Mouse (Mus musculus) small intestine, adult 2 months (tissue): ENCODE data around the gene Padi6. TPM values are rescaled to one million over a fixed set of nuclear protein-coding genes. Genes with fewer than 3 reads are reported as not detected.
A peak's percentile ranks its signal among the peaks of the same experiment; 100 is the strongest.

Experiments used
- H3K27ac ChIP-seq: fragments of 200-500 bp; 2 replicates; pipeline ENCODE4 v1.5.1; 2012; ENCODE audit warnings: low read depth, low read length, control low read depth, inconsistent platforms; ENCODE audit not compliant: insufficient read depth
- H3K27me3 ChIP-seq: fragments of 200-500 bp; 2 replicates; pipeline ENCODE4 v1.6.1; 2012; ENCODE audit warnings: mild to moderate bottlenecking, moderate library complexity, low read length, inconsistent platforms; ENCODE audit not compliant: control insufficient read depth, insufficient read depth
- H3K36me3 ChIP-seq: fragments of 200-500 bp; 2 replicates; pipeline ENCODE4 v1.6.1; 2012; ENCODE audit warnings: mild to moderate bottlenecking, low read length, control low read depth, inconsistent platforms; ENCODE audit not compliant: control insufficient read depth, insufficient read depth
- H3K4me1 ChIP-seq: fragments of 200-500 bp; 2 replicates; pipeline ENCODE4 v1.6.1; 2012; ENCODE audit warnings: low read length, inconsistent platforms, mixed read lengths; ENCODE audit not compliant: control insufficient read depth, insufficient read depth, insufficient read length
- H3K4me3 ChIP-seq: fragments of 200-500 bp; 2 replicates; pipeline ENCODE4 v1.5.1; 2012; ENCODE audit warnings: low read depth, mild to moderate bottlenecking, control low read depth, inconsistent platforms, low read length, moderate library complexity
- CTCF ChIP-seq: fragments of 200-500 bp; IDR thresholded peaks from 2 replicates; pipeline ENCODE4 v1.5.1; 2012; ENCODE audit warnings: low read depth, mild to moderate bottlenecking, control low read depth, inconsistent platforms, low read length, moderate library complexity, mixed read lengths; ENCODE audit not compliant: insufficient replicate concordance, insufficient read length; ENCODE audit errors: extremely low read depth
- POLR2A ChIP-seq: fragments of 200-500 bp; IDR thresholded peaks from 2 replicates; pipeline ENCODE4 v1.6.1; 2012; ENCODE audit warnings: low read depth, mild to moderate bottlenecking, control low read depth, inconsistent platforms, low read length, moderate library complexity
- WGBS: fragments of 180-500 bp; shearing (Covaris S2); methylation state at CpG from one replicate; pipeline ENCODE4 v1.1.7; 2018; 5-methylcytosine and 5-hydroxymethylcytosine counted together
- polyA plus RNA-seq: library from polyadenylated mRNA; depleted of rRNA; stranded (reverse); fragments of >200 nt; gene quantifications from 2 replicates; pipeline ENCODE4 v1.2.3, GENCODE M21; 2012

The Padi6 gene
- polyA plus RNA-seq, 1 experiment, result not detected

DNA sequence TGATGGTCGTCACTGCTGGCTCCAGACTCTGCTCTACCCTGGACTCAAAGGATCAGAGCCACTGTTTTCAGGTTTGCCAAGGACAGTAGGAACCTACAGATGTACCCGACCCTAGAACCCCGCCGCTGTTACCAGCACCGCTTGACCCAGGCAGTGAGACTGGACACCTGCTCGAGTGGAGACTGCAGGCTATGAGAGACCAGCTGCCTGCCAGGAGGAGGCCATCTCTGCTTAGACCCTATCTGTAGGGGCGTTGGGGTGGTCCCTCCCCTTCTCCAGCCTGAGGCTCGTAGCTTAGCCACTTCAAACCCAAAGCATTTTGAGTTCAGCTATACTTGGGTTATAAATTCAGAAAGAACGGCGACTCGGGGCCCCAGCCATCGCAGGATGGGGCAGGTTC lies 15.5 kb downstream of the Padi6 start:
- H3K27ac ChIP-seq, result no peak overlapping the region
- H3K4me1 ChIP-seq, result no peaks in the 10 kb centered on the region
- peaks cover 2% of the 10 kb centered on the region; the same call in 1 of the 2 replicates for H3K36me3 ChIP-seq
- H3K4me3 ChIP-seq, result no peak overlapping the region
- WGBS, result 86% methylated on average over 12 of the region's 12 CpGs
- no peaks in the 10 kb centered on the region for H3K27me3 ChIP-seq
- TF ChIP-seq CTCF, result no peak
- no peak for TF ChIP-seq POLR2A

DNA sequence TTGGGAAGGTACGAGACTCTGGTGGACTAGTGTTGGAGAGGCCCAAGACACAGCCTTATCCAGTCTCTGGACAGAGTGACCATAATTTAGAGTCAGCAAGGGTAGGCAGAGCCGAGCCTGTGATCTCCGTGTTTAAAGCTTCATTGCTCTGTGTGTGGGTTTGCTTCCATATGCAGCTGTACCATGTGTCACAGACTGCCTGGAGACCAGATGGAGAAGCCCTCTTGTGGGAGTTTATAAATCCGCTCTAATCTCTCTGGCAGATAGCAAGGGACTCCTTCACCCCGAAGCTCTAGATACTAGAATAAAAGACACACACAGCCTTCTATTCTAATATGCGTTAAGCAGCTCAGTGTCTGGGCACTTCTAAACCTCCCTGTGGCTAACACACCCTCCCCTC lies 17.7 kb downstream of the Padi6 start:
- H3K27me3 ChIP-seq, result no peaks in the 10 kb centered on the region
- no peak overlapping the region for H3K4me3 ChIP-seq
- H3K27ac ChIP-seq, result no peak overlapping the region
- peaks cover 19% of the 10 kb centered on the region for H3K36me3 ChIP-seq
- WGBS, result 68% methylated on average over 6 of the region's 6 CpGs
- TF ChIP-seq CTCF (no peak), POLR2A (no peak)
- no peaks in the 10 kb centered on the region for H3K4me1 ChIP-seq

DNA sequence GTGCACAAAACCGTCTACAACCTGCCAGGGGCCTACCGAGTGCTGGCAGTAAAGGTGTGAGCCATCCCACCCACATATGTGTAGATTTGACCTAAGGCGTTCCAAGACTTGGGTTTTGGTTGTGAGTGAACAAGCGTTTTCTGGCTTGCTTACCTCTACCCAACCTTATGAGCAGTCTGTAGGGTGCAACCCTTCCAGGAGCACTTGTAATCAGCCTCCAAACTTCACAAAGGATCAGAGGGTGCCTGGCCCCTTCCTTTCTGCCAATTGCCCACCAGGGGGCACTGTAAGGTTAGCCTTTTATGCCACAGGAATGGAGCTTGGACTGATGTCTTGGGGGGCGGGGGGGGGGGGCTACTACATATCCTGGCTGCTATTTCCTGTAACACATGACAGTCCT lies 18.6 kb downstream of the Padi6 start:
- no peak overlapping the region for H3K27ac ChIP-seq
- no peak overlapping the region for H3K4me3 ChIP-seq
- peak; percentile 56; the same call in 1 of the 2 replicates for TF ChIP-seq CTCF
- no peak for TF ChIP-seq POLR2A
- peaks cover 21% of the 10 kb centered on the region for H3K36me3 ChIP-seq
- WGBS, result 73% methylated on average over 5 of the region's 5 CpGs
- H3K4me1 ChIP-seq, result no peaks in the 10 kb centered on the region
- no peaks in the 10 kb centered on the region for H3K27me3 ChIP-seq

DNA sequence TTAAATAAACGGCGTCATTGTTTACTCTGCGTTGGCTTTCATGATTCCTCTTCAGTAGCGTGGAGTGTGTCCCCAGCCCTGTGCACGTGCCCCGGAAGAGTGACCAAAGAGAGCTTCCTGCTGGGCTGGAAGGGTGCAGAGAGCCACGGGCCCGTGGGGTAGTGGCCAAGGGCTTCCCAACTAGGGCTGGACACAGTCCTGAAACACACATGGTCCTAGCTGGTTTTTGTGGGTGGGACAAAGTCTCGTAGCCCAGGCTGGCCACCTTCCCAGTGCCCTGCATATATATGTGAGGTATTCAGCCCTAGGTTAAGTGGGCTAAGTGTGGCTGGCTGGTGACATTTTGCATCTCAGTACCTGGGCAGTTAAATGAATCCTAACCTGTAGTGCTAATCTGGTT lies 19.3 kb downstream of the Padi6 start:
- Histone ChIP-seq H3K4me3 (no peak overlapping the region), H3K36me3 (peaks cover 26% of the 10 kb centered on the region), H3K27me3 (no peaks in the 10 kb centered on the region), H3K27ac (no peak overlapping the region), H3K4me1 (no peaks in the 10 kb centered on the region)
- TF ChIP-seq POLR2A (no peak), CTCF (no peak)
- 70% methylated on average over 9 of the region's 9 CpGs for WGBS

DNA sequence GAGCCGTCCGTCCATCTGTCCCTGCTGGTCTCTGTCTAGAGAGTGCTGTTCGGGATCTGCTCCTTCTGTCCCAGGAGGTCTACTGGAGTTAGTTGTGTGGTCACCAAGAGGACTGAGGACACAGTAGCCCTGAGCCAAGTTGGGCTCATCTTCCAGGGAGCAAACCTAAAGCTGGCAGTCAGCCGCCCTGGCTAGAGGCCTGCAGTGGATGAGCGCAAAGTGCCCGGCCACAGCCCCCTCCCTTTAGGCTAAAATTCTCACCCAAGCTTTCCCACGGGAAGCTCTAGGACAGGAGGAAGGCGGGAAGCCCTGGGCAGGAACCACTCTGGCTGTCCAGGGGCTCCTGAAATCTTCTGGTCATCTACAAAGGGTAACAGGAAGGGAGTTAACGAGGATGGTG lies 19.7 kb downstream of the Padi6 start:
- 78% methylated on average over 9 of the region's 9 CpGs for WGBS
- H3K4me3 ChIP-seq, result no peak overlapping the region
- no peaks in the 10 kb centered on the region for H3K4me1 ChIP-seq
- no peak overlapping the region for H3K27ac ChIP-seq
- no peak for TF ChIP-seq CTCF
- TF ChIP-seq POLR2A, result no peak
- H3K27me3 ChIP-seq, result no peaks in the 10 kb centered on the region
- H3K36me3 ChIP-seq, result peaks cover 31% of the 10 kb centered on the region

DNA sequence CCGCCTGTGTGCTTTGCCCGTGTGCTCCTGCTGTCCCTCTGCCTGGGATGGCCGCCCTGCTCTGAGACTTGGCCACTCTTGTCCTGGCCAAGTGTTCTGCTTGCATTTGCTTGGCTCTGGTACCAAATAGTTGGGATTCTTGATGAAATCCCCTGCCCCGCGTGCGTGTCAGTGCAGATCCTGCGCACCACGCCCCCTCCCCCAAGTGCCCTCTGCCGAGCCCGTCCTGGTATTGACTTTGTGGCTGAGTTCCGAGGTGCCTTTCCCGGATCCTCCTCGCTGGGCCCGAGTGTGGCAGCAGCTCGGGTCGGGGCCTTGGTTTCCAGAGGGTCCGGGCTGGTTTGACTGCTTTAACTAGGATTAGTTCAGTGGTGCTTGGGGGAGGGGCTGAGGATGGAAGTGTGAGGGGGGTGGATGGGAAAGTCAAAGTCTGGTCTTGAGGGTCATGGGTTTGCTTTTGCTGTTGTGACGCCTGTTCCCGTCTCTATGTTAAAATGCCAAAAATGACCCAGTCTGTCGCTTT lies 20.4 kb downstream of the Padi6 start:
- H3K36me3 ChIP-seq, result peaks cover 34% of the 10 kb centered on the region
- H3K4me1 ChIP-seq, result no peaks in the 10 kb centered on the region
- H3K27me3 ChIP-seq, result no peaks in the 10 kb centered on the region
- WGBS, result 85% methylated on average over 20 of the region's 20 CpGs
- no peak for TF ChIP-seq CTCF
- H3K27ac ChIP-seq, result no peak overlapping the region
- no peak overlapping the region for H3K4me3 ChIP-seq

DNA sequence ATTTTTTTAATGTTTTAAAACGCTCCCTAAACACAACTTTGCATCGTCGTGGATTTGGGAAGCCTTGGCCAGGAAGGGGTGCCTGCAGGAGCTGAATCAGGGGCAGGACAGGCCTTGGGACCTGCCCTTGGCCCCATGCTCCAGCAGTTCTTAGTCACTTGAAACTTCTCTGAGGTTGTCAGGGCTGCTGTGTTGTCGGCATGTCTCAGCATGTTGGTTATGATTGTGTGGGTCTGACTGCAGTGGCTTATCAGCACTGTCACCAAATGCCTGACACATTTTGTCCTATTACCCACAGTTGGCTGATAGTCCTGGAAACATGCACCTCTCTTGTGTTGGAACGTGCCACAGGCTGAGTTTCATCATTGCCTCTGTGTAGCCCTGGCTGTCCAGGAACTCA lies 22.4 kb downstream of the Padi6 start:
- H3K27me3 ChIP-seq, result no peaks in the 10 kb centered on the region
- H3K4me3 ChIP-seq, result no peak overlapping the region
- WGBS, result 81% methylated on average over 5 of the region's 5 CpGs
- no peaks in the 10 kb centered on the region for H3K4me1 ChIP-seq
- TF ChIP-seq CTCF, result no peak
- TF ChIP-seq POLR2A, result no peak
- peaks cover 49% of the 10 kb centered on the region for H3K36me3 ChIP-seq
- H3K27ac ChIP-seq, result no peak overlapping the region

DNA sequence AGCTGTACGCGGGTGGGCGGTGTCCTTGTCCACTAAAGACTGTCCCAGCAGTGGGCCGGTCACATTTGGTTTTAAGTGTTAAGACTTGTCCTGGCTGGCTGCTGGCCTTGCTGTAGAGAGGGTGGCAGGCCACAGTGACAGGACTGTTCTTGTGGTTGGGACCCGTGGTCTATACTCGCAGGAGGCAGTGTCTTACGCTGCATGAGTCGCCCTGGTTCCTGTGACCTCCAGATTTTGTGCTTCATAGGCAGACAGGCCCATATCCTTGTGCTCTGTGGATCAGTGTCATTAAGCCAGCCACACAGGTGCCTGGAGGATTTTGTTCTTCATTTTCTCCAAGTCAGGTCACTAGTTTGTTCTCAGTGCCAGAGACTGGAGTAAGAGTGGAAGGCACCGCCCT lies 24.0 kb downstream of the Padi6 start:
- 92% methylated on average over 9 of the region's 9 CpGs for WGBS
- Histone ChIP-seq H3K4me3 (no peak overlapping the region), H3K27me3 (no peaks in the 10 kb centered on the region), H3K4me1 (no peaks in the 10 kb centered on the region), H3K36me3 (peaks cover 58% of the 10 kb centered on the region), H3K27ac (no peak overlapping the region)
- no peak for TF ChIP-seq POLR2A
- no peak for TF ChIP-seq CTCF
